Mouse (Mus musculus) left cerebral cortex, adult 18-20 months (tissue): ENCODE results near the gene Dydc2. TPM values are rescaled to one million over a fixed set of nuclear protein-coding genes. Genes with fewer than 3 reads are reported as not detected.
"Not testable (repeated sequence)": the region's sequence is repeated elsewhere in the genome, so short reads cannot be mapped to it uniquely, and the experiment has no call there.

ENCODE experiments used
- DNase-seq, 2 experiments: peaks; one replicate each; pipeline ENCODE4 v3.0.0; 2021 to 2022; ENCODE audit warnings: low spot score in 2 of 2, mixed read lengths in 1 of 2
- long read RNA-seq, 2 experiments: library from polyadenylated mRNA; stranded (forward); transcript quantifications; one replicate each; pipeline ENCODE4 v2.0.0; 2021
- total RNA-seq, 2 experiments: library from RNA; stranded (reverse); gene quantifications; 2 replicates each; pipeline ENCODE4 v1.2.3; 2021

The Dydc2 gene
- total RNA-seq = 1 to 10 TPM in 1 of 2 experiments, under 1 TPM in 1; 0.73 to 1.4 TPM
- long read RNA-seq, experiment 1, partial matches to known transcripts = 0 of 1 reads
- long read RNA-seq, experiment 1, other reads (novel, unspliced or antisense) = 1 of 1 reads
- long read RNA-seq, experiment 2 = 0 reads

DNA sequence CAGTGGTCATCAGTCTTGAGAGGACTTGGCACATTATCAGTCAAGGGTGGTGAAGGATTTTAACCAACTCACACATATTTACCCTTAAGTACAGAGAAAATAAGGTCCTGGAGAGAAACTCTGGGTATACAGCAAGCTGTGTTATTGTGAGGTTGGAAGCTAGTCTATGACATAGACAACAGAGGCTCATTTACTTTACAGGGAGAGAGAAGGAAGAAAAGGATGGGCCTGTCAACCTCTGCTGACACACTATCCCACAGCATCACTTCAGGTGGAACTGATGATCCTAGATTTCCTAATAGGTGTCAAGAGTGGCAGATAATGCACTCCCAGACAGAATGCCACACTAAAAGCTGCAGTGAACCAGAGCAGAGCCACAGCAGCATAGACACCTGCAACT, at the start of gene Dydc2:
Gene Dydc2 (minus strand): TSS at position 101 of the 400 bp plus-strand sequence.
- DNase-seq = no peak

DNA sequence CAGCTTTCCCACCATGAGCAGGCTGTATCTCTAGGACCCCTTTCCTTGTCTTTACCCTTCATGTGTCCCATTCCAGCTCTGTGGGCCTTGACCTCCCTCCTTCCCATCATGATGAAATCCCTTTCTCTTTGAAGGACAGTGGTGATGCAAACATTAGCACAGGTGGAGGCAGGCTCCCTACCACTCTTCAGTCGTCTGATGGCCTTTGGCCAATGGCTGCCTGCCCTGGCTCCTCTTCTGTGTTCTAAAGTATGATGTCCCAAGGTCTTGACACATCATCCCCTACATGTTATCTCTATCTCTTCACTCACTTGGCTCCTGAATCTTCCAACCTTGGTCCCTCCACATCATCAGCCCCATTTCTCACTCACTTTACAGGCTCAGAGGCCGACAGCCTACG, 47.3 kb upstream of the Dydc2 start:
- no peak for DNase-seq

GRCm38 (mm10) chr14:41112944-41113343, 43.9 kb upstream of the Dydc2 start:
- no peak for DNase-seq

GRCm38 (mm10) chr14:41111031-41111668, 42.1 kb upstream of the Dydc2 start:
- DNase-seq = no peak

- DNase-seq = no peak
Observed at GRCm38 (mm10) chr14:41104853-41105444, 35.9 kb upstream of the Dydc2 start, which contains the start of gene Mat1a. Gene Mat1a, plus strand, starts transcription at chr14:41105035.

GRCm38 (mm10) chr14:41102269-41102668, 33.3 kb upstream of the Dydc2 start:
- DNase-seq = no peak

DNA sequence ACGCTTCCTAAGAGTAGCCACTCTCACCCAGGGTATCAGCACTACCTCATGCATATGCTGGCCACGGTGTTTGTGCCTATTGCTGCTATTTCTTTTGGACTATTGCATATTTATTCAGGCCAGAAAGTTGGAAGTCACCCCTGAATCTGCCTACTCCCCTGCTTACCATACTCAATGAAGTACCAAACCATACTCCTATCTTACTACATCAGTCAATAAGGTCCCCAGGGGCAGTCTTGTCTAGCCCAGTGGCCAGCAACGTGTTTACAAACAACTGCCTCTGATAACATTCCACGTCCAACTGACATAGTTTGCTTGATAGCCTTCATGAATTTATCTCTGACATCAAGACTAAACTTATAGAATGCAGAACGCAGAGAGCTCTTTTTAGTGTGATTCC, 32.2 kb upstream of the Dydc2 start:
- DNase-seq = no peak

DNA sequence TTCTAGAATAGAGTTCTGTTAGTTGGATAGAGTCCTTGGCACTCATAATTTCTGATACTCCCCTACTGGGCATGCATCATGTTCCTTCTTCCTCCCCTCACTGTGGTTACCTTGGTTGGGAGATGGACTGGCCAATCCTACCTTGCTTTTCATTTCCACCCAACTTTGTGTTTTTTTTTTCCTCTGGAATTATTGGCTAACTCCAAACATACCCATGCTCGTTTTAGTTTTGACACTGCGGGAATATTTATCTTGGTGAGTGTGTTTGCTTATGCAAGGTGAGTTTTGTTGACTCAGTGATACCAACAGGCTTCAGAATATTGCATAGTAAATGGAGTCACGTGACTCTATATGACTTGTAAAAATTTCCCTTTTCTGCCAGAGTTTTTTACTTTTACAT, 31.7 kb upstream of the Dydc2 start:
- DNase-seq = no peak

DNA sequence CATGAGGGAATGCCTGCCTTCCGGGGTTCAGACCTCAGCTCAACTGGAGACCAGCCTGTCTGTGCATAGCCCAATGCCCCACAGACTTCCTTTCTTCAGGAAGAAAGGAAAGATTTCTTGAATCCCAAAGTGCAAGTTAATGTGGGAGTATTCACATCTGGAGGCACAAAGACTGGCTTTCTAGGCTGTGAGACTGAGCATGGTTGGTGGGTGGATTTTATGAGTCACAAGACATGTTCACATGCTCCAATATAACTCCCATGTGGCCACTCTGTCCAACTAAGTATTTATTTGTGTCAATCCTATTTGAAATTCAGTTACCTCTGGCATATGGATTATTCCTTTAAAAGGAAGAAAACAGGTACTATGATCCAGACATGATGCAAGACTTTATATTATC, 29.7 kb upstream of the Dydc2 start:
- peak in 1 of 2 experiments; percentile 23 for DNase-seq

- no peak for DNase-seq
Observed at GRCm38 (mm10) chr14:41096296-41096860, 27.4 kb upstream of the Dydc2 start.

- no peak for DNase-seq
Observed at GRCm38 (mm10) chr14:41094114-41094513, 25.1 kb upstream of the Dydc2 start.

- DNase-seq = peak in 1 of 2 experiments; percentile 25
Observed at GRCm38 (mm10) chr14:41090777-41091176, 21.8 kb upstream of the Dydc2 start.

- DNase-seq = peak in 1 of 2 experiments; percentile 16
Observed at GRCm38 (mm10) chr14:41087509-41087908, 18.5 kb upstream of the Dydc2 start.

GRCm38 (mm10) chr14:41082408-41082807, 13.4 kb upstream of the Dydc2 start:
- DNase-seq = no peak

DNA sequence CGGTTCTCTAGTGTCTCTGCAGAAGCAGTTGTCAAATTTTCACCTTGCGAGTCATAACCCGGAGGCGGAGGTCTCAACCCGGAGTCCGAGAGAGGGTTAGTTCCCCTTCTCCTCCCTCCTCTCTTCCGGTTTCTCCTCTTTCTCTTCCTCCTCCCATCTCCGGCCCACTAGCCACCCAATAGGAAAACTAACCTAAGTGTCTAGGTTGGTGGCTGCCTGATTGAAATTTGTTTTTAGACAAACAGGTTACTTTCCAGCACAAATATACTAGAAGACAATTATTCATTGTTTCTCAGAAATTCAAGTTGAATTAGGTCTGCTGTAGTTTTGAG, 3.9 kb upstream of the Dydc2 start:
- DNase-seq = no peak

GRCm38 (mm10) chr14:41072229-41072943, 3.4 kb upstream of the Dydc2 start, which contains the start of gene Dydc1:
Gene Dydc1, plus strand, starts transcription at chr14:41072911.
- peak; percentile 81 to 84 for DNase-seq

DNA sequence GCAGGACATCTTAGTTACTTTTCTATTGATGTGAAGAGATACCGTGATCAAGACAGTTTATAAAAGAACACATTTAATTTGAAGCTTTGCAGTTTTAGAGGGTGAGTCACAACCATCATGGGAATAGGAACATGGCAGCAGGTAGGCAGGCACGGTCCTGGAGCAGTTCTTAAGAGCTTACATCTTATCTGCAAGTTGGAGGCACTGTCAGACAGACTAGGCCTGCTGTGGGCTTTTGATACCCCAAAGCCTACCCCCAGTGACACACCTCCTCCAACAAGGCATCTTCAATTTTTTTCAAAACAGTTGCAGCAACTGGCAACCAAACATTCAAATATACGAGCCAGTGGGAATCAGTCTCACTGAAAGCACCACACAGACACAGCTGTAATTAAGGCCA, 1.3 kb upstream of the Dydc2 start:
- DNase-seq = no peak

GRCm38 (mm10) chr14:41066416-41066815, 2.6 kb downstream of the Dydc2 start:
- no peak for DNase-seq

- no peak for DNase-seq
Observed at GRCm38 (mm10) chr14:41065168-41065567, 3.8 kb downstream of the Dydc2 start.

GRCm38 (mm10) chr14:41053190-41053589, 15.8 kb downstream of the Dydc2 start:
- not testable (repeated sequence) for DNase-seq

- DNase-seq = no peak
Observed at GRCm38 (mm10) chr14:41052481-41052880, 16.5 kb downstream of the Dydc2 start.

- no peak for DNase-seq
Observed at GRCm38 (mm10) chr14:41050471-41050870, 18.5 kb downstream of the Dydc2 start.
